Mouse (Mus musculus) spleen, adult 2 months (tissue): ENCODE data around the gene Zfp831.

Experiments used
- CTCF ChIP-seq: fragments of 200-500 bp; IDR thresholded peaks from 2 replicates; pipeline ENCODE4 v1.5.1; 2011; ENCODE audit warnings: mild to moderate bottlenecking, inconsistent platforms; ENCODE audit not compliant: insufficient read depth, insufficient read length, insufficient replicate concordance; ENCODE audit errors: extremely low read depth
- POLR2A ChIP-seq: fragments of 200-500 bp; IDR thresholded peaks from 2 replicates; pipeline ENCODE4 v1.6.1; 2011; ENCODE audit warnings: low read depth, low read length, inconsistent platforms

GRCm38 (mm10) chr2:174601938-174602685 is 41.2 kb upstream of the Zfp831 start:
- TF ChIP-seq CTCF: no peak
- peak; percentile 37; the same call in 1 of the 2 replicates for TF ChIP-seq POLR2A
